Mouse (Mus musculus) stomach, embryonic 16.5 days (tissue): Measurements from ENCODE around the gene Lmcd1. TPM values are rescaled to one million over a fixed set of nuclear protein-coding genes. Genes with fewer than 3 reads are reported as not detected.

ENCODE experiments used
- ATAC-seq: fragments of 200-750 bp; cut with Nextera tagmentation; 2 replicates; pipeline ENCODE4 v1.8.0; 2017; ENCODE audit warnings: moderate number of reproducible peaks, moderate TSS enrichment; ENCODE audit not compliant: insufficient read depth, low FRiP score
- H3K27ac ChIP-seq: fragments of 300-500 bp; sonication (generic); 2 replicates; pipeline ENCODE4 v1.5.1; 2014; ENCODE audit warnings: low read length
- H3K27me3 ChIP-seq: fragments of 300-500 bp; sonication (generic); 2 replicates; pipeline ENCODE4 v1.6.1; 2014; ENCODE audit warnings: low read length, control low read depth, mixed read lengths; ENCODE audit not compliant: control insufficient read depth, insufficient read depth
- H3K36me3 ChIP-seq: fragments of 300-500 bp; sonication (generic); 2 replicates; pipeline ENCODE4 v1.6.1; 2014; ENCODE audit warnings: low read length; ENCODE audit not compliant: control insufficient read depth, insufficient read depth
- H3K4me1 ChIP-seq: fragments of 300-500 bp; sonication (generic); 2 replicates; pipeline ENCODE4 v1.6.1; 2014; ENCODE audit warnings: low read length, control low read depth, mixed read lengths; ENCODE audit not compliant: control insufficient read depth, insufficient read depth
- H3K4me2 ChIP-seq: fragments of 300-500 bp; sonication (generic); 2 replicates; pipeline ENCODE4 v1.6.1; 2014; ENCODE audit warnings: low read depth, low read length, mixed read lengths
- H3K4me3 ChIP-seq: fragments of 300-500 bp; sonication (generic); replicated peaks from 2 replicates; pipeline ENCODE4 v1.5.1; 2014; ENCODE audit warnings: mild to moderate bottlenecking, low read length
- H3K9ac ChIP-seq: fragments of 300-500 bp; sonication (generic); 2 replicates; pipeline ENCODE4 v1.6.1; 2014; ENCODE audit warnings: low read length
- H3K9me3 ChIP-seq: fragments of 300-500 bp; sonication (generic); replicated peaks from 2 replicates; pipeline ENCODE4 v1.6.1; 2016; ENCODE audit warnings: low read length, control low read depth; ENCODE audit not compliant: control insufficient read depth
- WGBS: fragments of 180-500 bp; shearing (Covaris S2); extraction: QIAGEN DNeasy Blood & Tissue Kit; methylation state at CpG from one replicate; pipeline ENCODE4 v1.1.7; 2014; 5-methylcytosine and 5-hydroxymethylcytosine counted together
- polyA plus RNA-seq: library from polyadenylated mRNA; unstranded; fragments of >200 nt; fragmentation: Nextera tagmentation; extraction: Ambion mirVana; gene quantifications from 2 replicates; pipeline ENCODE4 v1.2.1, GENCODE M21; 2015

Gene Lmcd1
- polyA plus RNA-seq, 1 experiment from 2014 or later = 30.2 TPM

- no peaks in the 10 kb centered on the region for H3K36me3 ChIP-seq
- no peak overlapping the region for H3K4me2 ChIP-seq
- H3K27ac ChIP-seq = no peak overlapping the region
- no peaks in the 10 kb centered on the region for H3K27me3 ChIP-seq
- peaks cover 10% of the 10 kb centered on the region for H3K4me1 ChIP-seq
- H3K9ac ChIP-seq = no peak overlapping the region
- no peaks in the 10 kb centered on the region for H3K9me3 ChIP-seq
- no peak overlapping the region for H3K4me3 ChIP-seq
- no peak for ATAC-seq
- 91% methylated on average over 1 of the region's 1 CpGs for WGBS
Measured at GRCm38 (mm10) chr6:112278805-112279204, 5.2 kb downstream of the Lmcd1 start.

DNA sequence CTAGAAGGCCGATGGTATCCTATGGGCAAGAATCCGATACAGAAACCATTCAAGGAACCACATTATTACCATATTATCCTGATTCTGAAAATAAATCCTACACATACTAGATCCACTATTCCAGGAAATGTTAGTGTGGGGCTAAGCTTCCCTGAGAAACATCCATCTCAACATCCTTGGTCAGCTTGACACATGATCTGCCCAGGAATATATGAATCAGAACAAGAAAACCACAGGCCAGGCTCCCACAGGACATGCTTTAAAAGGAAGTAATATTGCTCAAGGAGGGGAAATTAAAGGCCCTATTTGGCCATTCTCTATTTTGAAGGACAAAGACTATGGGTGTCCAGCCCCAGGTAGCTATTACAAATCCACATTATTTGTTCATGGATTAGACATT lies 6.6 kb downstream of the Lmcd1 start:
- Histone ChIP-seq H3K4me3 (no peak overlapping the region), H3K9ac (no peak overlapping the region), H3K27me3 (no peaks in the 10 kb centered on the region), H3K27ac (no peak overlapping the region), H3K4me2 (no peak overlapping the region), H3K4me1 (no peaks in the 10 kb centered on the region), H3K36me3 (no peaks in the 10 kb centered on the region), H3K9me3 (no peaks in the 10 kb centered on the region)
- no peak for ATAC-seq
- WGBS = 89% methylated on average over 2 of the region's 2 CpGs

DNA sequence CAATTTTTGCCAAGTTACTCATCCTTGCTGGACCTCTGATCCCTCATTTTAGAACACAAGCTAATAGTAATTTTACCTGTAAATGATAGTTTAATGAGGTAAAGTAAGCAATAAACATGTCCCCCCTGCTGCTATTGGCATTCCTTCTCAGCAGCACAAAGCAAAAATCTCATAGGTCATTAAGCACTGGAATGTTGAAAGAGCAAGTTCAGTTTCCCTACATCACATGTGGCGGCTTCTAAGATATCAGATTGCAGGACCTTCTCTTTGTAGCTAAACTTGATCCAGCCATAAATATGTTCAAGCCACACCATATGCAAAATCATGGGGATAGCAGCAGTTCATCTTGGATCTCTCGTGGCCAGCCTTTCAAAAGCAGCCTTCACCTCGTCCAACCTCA lies 7.4 kb downstream of the Lmcd1 start:
- 62% methylated on average over 3 of the region's 3 CpGs for WGBS
- no peak for ATAC-seq

GRCm38 (mm10) chr6:112281935-112282334 lies 8.4 kb downstream of the Lmcd1 start:
- Histone ChIP-seq H3K4me3 (no peak overlapping the region), H3K4me2 (no peak overlapping the region), H3K36me3 (no peaks in the 10 kb centered on the region), H3K27me3 (no peaks in the 10 kb centered on the region), H3K9ac (no peak overlapping the region), H3K9me3 (no peaks in the 10 kb centered on the region; the same call in 1 of the 2 replicates), H3K4me1 (no peaks in the 10 kb centered on the region), H3K27ac (no peak overlapping the region)
- WGBS = 89% methylated on average over 2 of the region's 2 CpGs
- ATAC-seq = no peak

More for the DNA sequence above, 7.4 kb downstream of the Lmcd1 start:
- Histone ChIP-seq H3K4me1 (no peaks in the 10 kb centered on the region), H3K4me3 (no peak overlapping the region), H3K27me3 (no peaks in the 10 kb centered on the region), H3K36me3 (no peaks in the 10 kb centered on the region), H3K27ac (no peak overlapping the region), H3K9ac (no peak overlapping the region), H3K9me3 (no peaks in the 10 kb centered on the region; the same call in 1 of the 2 replicates), H3K4me2 (no peak overlapping the region)

- 72% methylated on average over 2 of the region's 2 CpGs for WGBS
- no peaks in the 10 kb centered on the region for H3K27me3 ChIP-seq
- H3K4me3 ChIP-seq = no peak overlapping the region
- H3K9me3 ChIP-seq = no peaks in the 10 kb centered on the region; the same call in 1 of the 2 replicates
- H3K27ac ChIP-seq = no peak overlapping the region
- H3K36me3 ChIP-seq = no peaks in the 10 kb centered on the region
- no peak for ATAC-seq
- H3K4me1 ChIP-seq = no peaks in the 10 kb centered on the region
- no peak overlapping the region for H3K9ac ChIP-seq
- H3K4me2 ChIP-seq = no peak overlapping the region
Measured at GRCm38 (mm10) chr6:112284087-112284486, 10.5 kb downstream of the Lmcd1 start.

DNA sequence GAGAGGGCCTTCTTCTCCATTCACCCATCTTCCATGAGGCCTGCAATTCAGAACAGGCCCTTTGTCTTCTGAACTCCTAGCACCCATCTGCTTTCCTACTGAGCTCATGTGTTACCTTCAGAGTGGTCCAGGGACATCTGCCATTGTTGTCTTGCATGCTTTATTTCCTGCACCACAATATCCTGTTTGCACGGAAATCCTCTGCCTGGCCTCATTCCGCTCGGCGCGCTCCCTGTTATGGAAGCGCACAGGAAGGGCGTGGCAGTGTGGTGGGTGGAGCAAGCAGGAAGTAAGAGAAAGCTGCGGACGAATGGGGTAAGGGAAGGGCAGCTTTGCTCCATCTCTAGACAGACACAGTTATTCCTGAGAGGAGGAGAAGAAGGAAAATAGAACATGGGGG lies 14.1 kb downstream of the Lmcd1 start:
- Histone ChIP-seq H3K36me3 (no peaks in the 10 kb centered on the region), H3K9ac (no peak overlapping the region), H3K4me2 (no peak overlapping the region), H3K27ac (no peak overlapping the region), H3K27me3 (no peaks in the 10 kb centered on the region), H3K4me3 (no peak overlapping the region), H3K4me1 (no peaks in the 10 kb centered on the region), H3K9me3 (no peaks in the 10 kb centered on the region; the same call in 1 of the 2 replicates)
- ATAC-seq = no peak
- WGBS = 84% methylated on average over 9 of the region's 9 CpGs

DNA sequence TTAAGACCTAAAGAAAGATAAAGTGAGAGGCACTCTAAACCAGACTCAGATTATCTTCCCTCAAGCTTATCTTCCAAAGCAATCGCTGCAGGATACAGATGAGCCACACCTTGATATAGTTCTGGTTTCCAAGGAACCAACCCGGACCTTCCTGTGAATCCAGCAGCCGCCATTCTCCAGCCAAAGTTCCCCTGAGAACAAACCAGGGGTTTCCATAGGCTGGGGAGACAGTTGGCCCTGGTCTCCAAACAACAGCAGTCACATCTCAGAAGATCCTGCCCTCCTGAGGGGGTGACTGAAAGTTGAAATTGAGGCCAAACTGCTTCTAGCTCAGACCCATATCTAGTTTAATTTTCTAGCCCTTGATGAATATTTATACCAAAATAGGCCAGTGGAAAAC lies 14.7 kb downstream of the Lmcd1 start:
- 73% methylated on average over 3 of the region's 3 CpGs for WGBS
- ATAC-seq = no peak

DNA sequence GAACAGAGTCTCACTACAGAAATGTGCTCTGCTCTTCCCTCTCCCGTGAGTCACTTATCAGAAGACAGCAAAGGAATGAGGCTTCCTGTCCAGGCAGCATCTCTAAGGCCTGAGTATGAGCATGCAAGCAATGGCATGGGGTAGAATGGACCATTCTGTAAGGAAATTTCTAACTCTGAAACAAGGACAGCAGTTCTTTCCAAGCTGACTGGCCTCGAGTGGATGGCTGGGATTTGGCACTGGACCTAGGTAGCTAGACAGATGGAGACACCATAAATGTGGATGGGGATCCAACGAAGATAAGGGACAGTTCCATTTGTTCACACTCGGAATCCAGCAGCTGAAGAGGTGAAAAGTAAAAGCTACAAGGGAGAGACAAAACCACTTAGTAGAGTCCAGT lies 17.6 kb downstream of the Lmcd1 start:
- H3K4me2 ChIP-seq = no peak overlapping the region
- no peak overlapping the region for H3K9ac ChIP-seq
- H3K36me3 ChIP-seq = no peaks in the 10 kb centered on the region
- H3K4me3 ChIP-seq = no peak overlapping the region
- no peak for ATAC-seq
- 76% methylated on average over 4 of the region's 4 CpGs for WGBS
- 0 out of 2 replicates have a peak, but pooled peaks cover 3% of the 10 kb centered on the region for H3K4me1 ChIP-seq
- H3K27ac ChIP-seq = no peak overlapping the region
- H3K27me3 ChIP-seq = no peaks in the 10 kb centered on the region
- H3K9me3 ChIP-seq = no peaks in the 10 kb centered on the region

More for the DNA sequence above, 14.7 kb downstream of the Lmcd1 start:
- no peaks in the 10 kb centered on the region for H3K36me3 ChIP-seq
- H3K4me1 ChIP-seq = 0 out of 2 replicates have a peak, but pooled peaks cover under 1% of the 10 kb centered on the region
- H3K9me3 ChIP-seq = no peaks in the 10 kb centered on the region; the same call in 1 of the 2 replicates
- H3K9ac ChIP-seq = no peak overlapping the region
- no peak overlapping the region for H3K27ac ChIP-seq
- no peak overlapping the region for H3K4me3 ChIP-seq
- no peak overlapping the region for H3K4me2 ChIP-seq
- H3K27me3 ChIP-seq = no peaks in the 10 kb centered on the region

GRCm38 (mm10) chr6:112293320-112293719 lies 19.8 kb downstream of the Lmcd1 start:
- peaks cover 5% of the 10 kb centered on the region; the same call in 1 of the 2 replicates for H3K4me1 ChIP-seq
- WGBS = 34% methylated on average over 5 of the region's 5 CpGs

More at GRCm38 (mm10) chr6:112293320-112293719, 19.8 kb downstream of the Lmcd1 start:
- no peak overlapping the region for H3K27ac ChIP-seq
- no peak overlapping the region for H3K4me2 ChIP-seq
- H3K27me3 ChIP-seq = no peaks in the 10 kb centered on the region
- ATAC-seq = no peak
- H3K4me3 ChIP-seq = no peak overlapping the region
- no peaks in the 10 kb centered on the region for H3K36me3 ChIP-seq
- H3K9me3 ChIP-seq = no peaks in the 10 kb centered on the region
- H3K9ac ChIP-seq = no peak overlapping the region
